Mouse (Mus musculus) MEL (cell line): ENCODE measurements at regions not wholly inside any gene's neighbourhood (a gene's known extent, or its start where the extent isn't known, plus 50 kb on each side); places are given as distances from the start of the nearest gene placed in this dataset.

ENCODE experiments used
- DNase-seq: peaks from one replicate; pipeline ENCODE4 v3.0.0; 2011; ENCODE audit warnings: low read depth, low spot score
- H3K27ac ChIP-seq: 2 replicates; pipeline ENCODE4 v1.5.1; 2012; ENCODE audit warnings: low read depth, mild to moderate bottlenecking, control low read depth, low read length, moderate library complexity; ENCODE audit not compliant: control insufficient read depth
- H3K27me3 ChIP-seq, 2 experiments: fragments of 150-350 bp in 1 of 2; sonication (generic) in 1 of 2; 2 replicates each; pipeline ENCODE4 v1.6.1; 2012; ENCODE audit warnings: low read length in 2 of 2, mild to moderate bottlenecking in 2 of 2, improper control_type of control experiment in 1 of 2, moderate library complexity in 1 of 2; ENCODE audit not compliant: insufficient read depth in 2 of 2, control insufficient read depth in 1 of 2
- H3K36me3 ChIP-seq, 2 experiments: 2 replicates each; pipeline ENCODE4 v1.6.1; 2012 to 2014; ENCODE audit warnings: low read length in 2 of 2, improper control_type of control experiment in 1 of 2, inconsistent platforms in 1 of 2, mild to moderate bottlenecking in 1 of 2; ENCODE audit not compliant: insufficient read depth in 2 of 2, control insufficient read depth in 1 of 2
- H3K4me1 ChIP-seq, 2 experiments: fragments of 150-350 bp in 1 of 2; sonication (generic) in 1 of 2; 2 replicates each; pipeline ENCODE4 v1.6.1; 2012; ENCODE audit warnings: low read length in 2 of 2, improper control_type of control experiment in 1 of 2, mild to moderate bottlenecking in 1 of 2; ENCODE audit not compliant: insufficient read depth in 2 of 2, control insufficient read depth in 1 of 2
- H3K4me3 ChIP-seq, 2 experiments: fragments of 150-350 bp in 1 of 2; sonication (generic) in 1 of 2; 2 replicates each; pipeline ENCODE4 v1.5.1; 2012; ENCODE audit warnings: low read depth in 2 of 2, low read length in 2 of 2, mild to moderate bottlenecking in 2 of 2, moderate library complexity in 2 of 2, control low read depth in 1 of 2, improper control_type of control experiment in 1 of 2; ENCODE audit not compliant: control insufficient read depth in 1 of 2, insufficient read depth in 1 of 2
- H3K79me2 ChIP-seq: 2 replicates; pipeline ENCODE4 v1.6.1; 2012; ENCODE audit warnings: mild to moderate bottlenecking, low read length, moderate library complexity; ENCODE audit not compliant: control insufficient read depth, poor library complexity, insufficient read depth
- H3K9ac ChIP-seq: 2 replicates; pipeline ENCODE4 v1.6.1; 2012; ENCODE audit warnings: low read depth, mild to moderate bottlenecking, control low read depth, low read length, moderate library complexity; ENCODE audit not compliant: control insufficient read depth, poor library complexity, severe bottlenecking
- H3K9me3 ChIP-seq: fragments of 150-350 bp; sonication (generic); replicated peaks from 2 replicates; pipeline ENCODE4 v1.6.1; 2012; ENCODE audit warnings: mild to moderate bottlenecking, low read length, improper control_type of control experiment, moderate library complexity; ENCODE audit not compliant: insufficient read depth
- CHD2 ChIP-seq: IDR thresholded peaks from 2 replicates; pipeline ENCODE4 v1.6.1; 2011; ENCODE audit warnings: low read length, improper control_type of control experiment
- E2F4 ChIP-seq: IDR thresholded peaks from 2 replicates; pipeline ENCODE4 v1.6.1; 2011; ENCODE audit warnings: low read depth, low read length, improper control_type of control experiment, borderline replicate concordance
- ELF1 ChIP-seq: IDR thresholded peaks from 2 replicates; pipeline ENCODE4 v1.6.1; 2014; ENCODE audit warnings: low read depth, mild to moderate bottlenecking, inconsistent platforms, low read length, improper control_type of control experiment, moderate library complexity
- EP300 ChIP-seq, 2 experiments: IDR thresholded peaks; 2 replicates each; pipeline ENCODE4 v1.6.1; 2011; ENCODE audit warnings: improper control_type of control experiment in 2 of 2, low read length in 2 of 2, low read depth in 1 of 2, mild to moderate bottlenecking in 1 of 2
- ETS1 ChIP-seq: IDR thresholded peaks from 2 replicates; pipeline ENCODE4 v1.6.1; 2012; ENCODE audit warnings: low read depth, mild to moderate bottlenecking, inconsistent platforms, low read length, improper control_type of control experiment, moderate library complexity
- GATA1 ChIP-seq: IDR thresholded peaks from 2 replicates; pipeline ENCODE4 v1.6.1; 2011; ENCODE audit warnings: low read depth, low read length, improper control_type of control experiment
- KAT2A ChIP-seq: conservative IDR thresholded peaks from 2 replicates; pipeline ENCODE4 v1.6.1; 2012; ENCODE audit warnings: low read depth, low read length, improper control_type of control experiment, inconsistent platforms
- MAZ ChIP-seq: IDR thresholded peaks from 2 replicates; pipeline ENCODE4 v1.6.1; 2012; ENCODE audit warnings: low read depth, mild to moderate bottlenecking, inconsistent platforms, low read length, improper control_type of control experiment
- MYB ChIP-seq: IDR thresholded peaks from 2 replicates; pipeline ENCODE4 v1.6.1; 2011; ENCODE audit warnings: mild to moderate bottlenecking, low read depth, low read length, improper control_type of control experiment
- MYC ChIP-seq: IDR thresholded peaks from 2 replicates; pipeline ENCODE4 v1.6.1; 2011; ENCODE audit warnings: low read depth, mild to moderate bottlenecking, low read length, improper control_type of control experiment, moderate library complexity
- NELFE ChIP-seq: IDR thresholded peaks from 2 replicates; pipeline ENCODE4 v1.6.1; 2011; ENCODE audit warnings: low read depth, low read length, improper control_type of control experiment
- NRF1 ChIP-seq: IDR thresholded peaks from 2 replicates; pipeline ENCODE4 v1.6.1; 2014; ENCODE audit warnings: low read depth, mild to moderate bottlenecking, inconsistent platforms, low read length, improper control_type of control experiment, moderate library complexity; ENCODE audit not compliant: poor library complexity, insufficient read depth, severe bottlenecking
- RAD21 ChIP-seq: IDR thresholded peaks from 2 replicates; pipeline ENCODE4 v1.6.1; 2011; ENCODE audit warnings: mild to moderate bottlenecking, low read depth, low read length, improper control_type of control experiment
- TAL1 ChIP-seq: IDR thresholded peaks from 2 replicates; pipeline ENCODE4 v1.6.1; 2012; ENCODE audit warnings: mild to moderate bottlenecking, inconsistent platforms, low read length, moderate library complexity, mixed read lengths
- TBP ChIP-seq: IDR thresholded peaks from 2 replicates; pipeline ENCODE4 v1.8.0; 2011; ENCODE audit warnings: low read depth, low read length, improper control_type of control experiment
- TCF12 ChIP-seq: IDR thresholded peaks from 2 replicates; pipeline ENCODE4 v1.6.1; 2014; ENCODE audit warnings: low read depth, mild to moderate bottlenecking, inconsistent platforms, low read length, improper control_type of control experiment, moderate library complexity
- USF1 ChIP-seq: IDR thresholded peaks from 2 replicates; pipeline ENCODE4 v1.6.1; 2014; ENCODE audit warnings: low read depth, mild to moderate bottlenecking, inconsistent platforms, low read length, improper control_type of control experiment, moderate library complexity
- ZC3H11A ChIP-seq: IDR thresholded peaks from 2 replicates; pipeline ENCODE4 v1.6.1; 2012; ENCODE audit warnings: low read depth, mild to moderate bottlenecking, inconsistent platforms, low read length, improper control_type of control experiment
- ZKSCAN1 ChIP-seq: IDR thresholded peaks from 2 replicates; pipeline ENCODE4 v1.6.1; 2012; ENCODE audit warnings: low read depth, mild to moderate bottlenecking, inconsistent platforms, low read length, improper control_type of control experiment, moderate library complexity
- ZMIZ1 ChIP-seq: IDR thresholded peaks from 2 replicates; pipeline ENCODE4 v1.6.1; 2012; ENCODE audit warnings: low read depth, mild to moderate bottlenecking, inconsistent platforms, low read length, improper control_type of control experiment, moderate library complexity

DNA sequence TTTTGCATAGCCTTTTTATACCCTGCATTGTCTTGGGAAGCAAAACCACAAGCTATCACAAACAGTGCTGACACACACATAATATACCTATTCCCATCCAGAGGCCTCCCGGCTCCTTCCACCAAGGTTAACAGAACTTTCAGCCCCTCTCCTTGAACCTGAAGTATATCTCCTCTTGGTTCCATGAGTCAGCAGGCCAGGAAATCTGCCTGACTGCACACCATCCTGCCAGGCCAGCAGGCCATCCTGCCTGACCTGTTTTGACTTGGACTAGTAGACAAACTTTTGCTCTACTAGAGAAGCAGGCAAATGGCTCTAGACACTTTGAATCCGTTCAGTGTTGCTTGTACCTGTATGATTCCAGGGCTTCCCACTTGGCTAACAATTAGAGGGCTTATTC is 547.6 kb upstream of the N6amt1 start:
- H3K27ac ChIP-seq = no peak overlapping the region
- no peaks in the 10 kb centered on the region for H3K27me3 ChIP-seq
- no peak for DNase-seq
- H3K36me3 ChIP-seq = no peaks in the 10 kb centered on the region
- H3K9me3 ChIP-seq = no peaks in the 10 kb centered on the region
- no peak overlapping the region for H3K9ac ChIP-seq
- H3K4me1 ChIP-seq = no peaks in the 10 kb centered on the region
- no peak for TF ChIP-seq GATA1
- no peak for TF ChIP-seq CHD2
- TF ChIP-seq ZKSCAN1 = no peak
- TF ChIP-seq EP300 (IDR thresholded peaks at IDR 0.05; ENCODE audit: low read depth in 1 of 2, low read length in 2 of 2) = no peak
- no peak for TF ChIP-seq USF1
- TF ChIP-seq ZC3H11A = no peak
- TF ChIP-seq TAL1 = no peak
- no peak for TF ChIP-seq MYB
- TF ChIP-seq ZMIZ1 = no peak
- TF ChIP-seq NRF1 = no peak
- no peak for TF ChIP-seq KAT2A
- no peak for TF ChIP-seq MYC
- TF ChIP-seq E2F4 = no peak
- TF ChIP-seq TCF12 = no peak
- TF ChIP-seq TBP = no peak
- TF ChIP-seq MAZ = no peak
- no peak for TF ChIP-seq RAD21
- no peak for TF ChIP-seq ETS1
- no peak for TF ChIP-seq ELF1
- H3K79me2 ChIP-seq = no peaks in the 10 kb centered on the region
- no peak overlapping the region for H3K4me3 ChIP-seq

DNA sequence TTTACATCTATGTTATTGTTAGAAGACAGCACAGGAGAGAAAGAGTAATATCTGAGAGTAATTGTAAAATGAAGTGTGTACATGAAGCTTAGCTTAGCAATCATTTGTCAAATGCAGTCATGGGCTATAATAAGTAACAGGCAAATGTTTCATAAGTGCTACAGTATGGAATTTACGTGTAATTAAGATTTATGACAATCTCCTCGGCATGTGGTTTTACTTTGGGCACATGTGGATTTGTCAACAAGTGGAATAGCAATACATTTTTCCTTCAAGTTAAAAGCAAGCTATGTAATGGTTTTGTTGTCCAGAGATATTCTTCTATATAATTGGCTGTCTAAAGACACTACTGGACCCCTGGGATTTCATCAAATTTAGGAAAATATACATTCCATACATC is 577.9 kb upstream of the N6amt1 start:
- no peaks in the 10 kb centered on the region for H3K9me3 ChIP-seq
- no peak overlapping the region for H3K27ac ChIP-seq
- H3K79me2 ChIP-seq = no peaks in the 10 kb centered on the region
- no peak overlapping the region for H3K9ac ChIP-seq
- TF ChIP-seq NELFE = no peak
- TF ChIP-seq, all 39 proteins: peak for 0
- Histone ChIP-seq H3K4me1 (no peaks in the 10 kb centered on the region), H3K36me3 (no peaks in the 10 kb centered on the region), H3K4me3 (no peak overlapping the region), H3K27me3 (no peaks in the 10 kb centered on the region)
- no peak for DNase-seq
